ENCODE assay signal across 10 mouse cellular contexts in genomic region chr2:73351496-73351895, GRCm38 (mm10). TPM values are rescaled to one million over a fixed set of nuclear protein-coding genes. Genes with fewer than 3 reads are reported as not detected.
DNase-seq lines count a peak whose midpoint lies in the region; ATAC-seq and TF ChIP-seq lines count a peak whose summit lies in the region.
"Had no signal": no experiment of that assay in that cellular context is flagged by ENCODE, and none has a peak within 500 bp of the region (broad histone marks: within the 10 kb centered on the region; RNA-seq: fewer than 3 reads in every experiment).

No protein-coding gene starts in this region.

- no peak for TF ChIP-seq CTCF in liver, postnatal 0 days (IDR thresholded peaks at IDR 0.05; ENCODE audit: low read depth)

- no peaks in the 10 kb centered on the region for H3K9me3 ChIP-seq in liver, embryonic 15.5 days (replicated peaks)
- no peaks in the 10 kb centered on the region for H3K9me3 ChIP-seq in liver, postnatal 0 days (ENCODE audit: low read length)
- no peaks in the 10 kb centered on the region for H3K9me3 ChIP-seq in stomach, embryonic 16.5 days (replicated peaks; ENCODE audit: control insufficient read depth, low read length)
- H3K9me3 ChIP-seq in neural tube, embryonic 15.5 days (replicated peaks): no peaks in the 10 kb centered on the region
- H3K9me3 ChIP-seq: hindbrain, embryonic 15.5 days; neural tube, embryonic 13.5 days had no signal

- H3K36me3 ChIP-seq in liver, embryonic 15.5 days (replicated peaks): peaks cover 37% of the 10 kb centered on the region
- no peaks in the 10 kb centered on the region for H3K36me3 ChIP-seq in liver, postnatal 0 days (replicated peaks; ENCODE audit: insufficient read depth, low read length)
- H3K36me3 ChIP-seq in stomach, embryonic 16.5 days (ENCODE audit: control insufficient read depth, insufficient read depth, low read length): no peaks in the 10 kb centered on the region
- H3K36me3 ChIP-seq in neural tube, embryonic 15.5 days: peaks cover 8% of the 10 kb centered on the region

- 63% methylated on average over 5 of the region's 5 CpGs for WGBS in liver, embryonic 15.5 days (ENCODE audit: insufficient replicate concordance)
- 67% methylated on average over 5 of the region's 5 CpGs for WGBS in liver, postnatal 0 days (ENCODE audit: insufficient replicate concordance)
- WGBS in stomach, embryonic 16.5 days: 27% methylated on average over 5 of the region's 5 CpGs
- WGBS in neural tube, embryonic 15.5 days: 56% methylated on average over 5 of the region's 5 CpGs

- intact Hi-C loops in heart, postnatal 25 days (cut with DNase I): no loop called here

- no peaks in the 10 kb centered on the region for H3K27me3 ChIP-seq in liver, embryonic 15.5 days
- H3K27me3 ChIP-seq in liver, postnatal 0 days (ENCODE audit: insufficient read depth, low read length): no peaks in the 10 kb centered on the region
- no peaks in the 10 kb centered on the region for H3K27me3 ChIP-seq in stomach, embryonic 16.5 days (ENCODE audit: control insufficient read depth, insufficient read depth, low read length)
- no peaks in the 10 kb centered on the region for H3K27me3 ChIP-seq in neural tube, embryonic 15.5 days (replicated peaks)
- H3K27me3 ChIP-seq: hindbrain, embryonic 15.5 days; neural tube, embryonic 13.5 days had no signal

- TF ChIP-seq EP300 in liver, postnatal 0 days (IDR thresholded peaks at IDR 0.05; ENCODE audit: low read depth): no peak

- H3K27ac ChIP-seq in liver, embryonic 15.5 days (replicated peaks): 0 out of 2 replicates have a peak overlapping the region, but pooled peaks have one; percentile 6
- no peak overlapping the region for H3K27ac ChIP-seq in liver, postnatal 0 days (ENCODE audit: low read depth)
- H3K27ac ChIP-seq in stomach, embryonic 16.5 days (ENCODE audit: low read length): no peak overlapping the region
- no peak overlapping the region for H3K27ac ChIP-seq in neural tube, embryonic 15.5 days (replicated peaks)
- H3K27ac ChIP-seq: hindbrain, embryonic 15.5 days; neural tube, embryonic 13.5 days had no signal

- ATAC-seq in liver, embryonic 15.5 days (ENCODE audit: insufficient read depth): no peak
- no peak for ATAC-seq in liver, postnatal 0 days
- ATAC-seq in stomach, embryonic 16.5 days (ENCODE audit: insufficient read depth, low FRiP score): no peak
- ATAC-seq in neural tube, embryonic 15.5 days (ENCODE audit: low FRiP score): no peak

- DNase-seq in heart, adult 11 months: peak; percentile 89
- no peak for DNase-seq in heart, postnatal 25 days (ENCODE audit: low spot score)
- no peak for DNase-seq in liver, postnatal 0 days
- peak; percentile 37 for DNase-seq in kidney, postnatal 10 days
- no peak for DNase-seq in thymus, postnatal 14 days

- H3K4me1 ChIP-seq in liver, embryonic 15.5 days (replicated peaks): peaks cover 10% of the 10 kb centered on the region; the same call in 1 of the 2 replicates
- no peaks in the 10 kb centered on the region for H3K4me1 ChIP-seq in liver, postnatal 0 days (ENCODE audit: insufficient read depth)
- peaks cover 5% of the 10 kb centered on the region for H3K4me1 ChIP-seq in stomach, embryonic 16.5 days (ENCODE audit: control insufficient read depth, insufficient read depth, low read length)
- 0 out of 2 replicates have a peak, but pooled peaks cover 3% of the 10 kb centered on the region for H3K4me1 ChIP-seq in neural tube, embryonic 15.5 days

- no peak overlapping the region for H3K4me2 ChIP-seq in liver, embryonic 15.5 days
- H3K4me2 ChIP-seq in liver, postnatal 0 days (ENCODE audit: low read depth, low read length): no peak overlapping the region
- H3K4me2 ChIP-seq in stomach, embryonic 16.5 days (ENCODE audit: low read depth, low read length): peak overlapping the region; percentile 38
- H3K4me2 ChIP-seq in neural tube, embryonic 15.5 days: no peak overlapping the region
- H3K4me2 ChIP-seq: hindbrain, embryonic 15.5 days; neural tube, embryonic 13.5 days had no signal

- no peak overlapping the region for H3K4me3 ChIP-seq in liver, embryonic 15.5 days (replicated peaks)
- no peak overlapping the region for H3K4me3 ChIP-seq in liver, postnatal 0 days (ENCODE audit: low read depth, low read length)
- H3K4me3 ChIP-seq in stomach, embryonic 16.5 days (replicated peaks; ENCODE audit: low read length): 0 out of 2 replicates have a peak overlapping the region, but pooled peaks have one; percentile 9
- H3K4me3 ChIP-seq in neural tube, embryonic 15.5 days (replicated peaks): no peak overlapping the region
- H3K4me3 ChIP-seq: hindbrain, embryonic 15.5 days; neural tube, embryonic 13.5 days had no signal

- H3K9ac ChIP-seq in liver, embryonic 15.5 days: no peak overlapping the region
- H3K9ac ChIP-seq in liver, postnatal 0 days (replicated peaks): no peak overlapping the region
- H3K9ac ChIP-seq in stomach, embryonic 16.5 days (ENCODE audit: low read length): no peak overlapping the region
- no peak overlapping the region for H3K9ac ChIP-seq in neural tube, embryonic 15.5 days (replicated peaks)
- H3K9ac ChIP-seq: hindbrain, embryonic 15.5 days had no signal

RNA-seq across cellular contexts. Expression of gene Gpr155, which starts 34.9 kb away (rescaled TPM):
- total RNA-seq in heart, postnatal 25 days (2021): 10 to 100 TPM in 1 of 2 experiments, 1 to 10 TPM in 1; 9.9 to 12.3 TPM
- polyA plus RNA-seq in liver, embryonic 15.5 days (2015; fragmentation: Nextera tagmentation; extraction: Ambion mirVana): 6.4 and 7.3 TPM in 2 replicates
- polyA plus RNA-seq in liver, postnatal 0 days (2015; fragmentation: Nextera tagmentation; extraction: Ambion mirVana): 3.4 TPM in 2 replicates
- 6.5 and 7.7 TPM in 2 replicates for polyA plus RNA-seq in stomach, embryonic 16.5 days (2015; fragmentation: Nextera tagmentation; extraction: Ambion mirVana)
- polyA plus RNA-seq in neural tube, embryonic 15.5 days (2015; fragmentation: Nextera tagmentation; extraction: Ambion mirVana): 14.3 and 15.6 TPM in 2 replicates

RNA-seq across cellular contexts. Expression of gene Cir1, which starts 39.0 kb away (rescaled TPM):
- 10 to 100 TPM; 13.4 to 14.7 TPM for total RNA-seq in heart, postnatal 25 days (2021)
- polyA plus RNA-seq in liver, embryonic 15.5 days (2015; fragmentation: Nextera tagmentation; extraction: Ambion mirVana): 14.1 and 17.4 TPM in 2 replicates
- polyA plus RNA-seq in liver, postnatal 0 days (2015; fragmentation: Nextera tagmentation; extraction: Ambion mirVana): 18.4 and 21.4 TPM in 2 replicates
- polyA plus RNA-seq in stomach, embryonic 16.5 days (2015; fragmentation: Nextera tagmentation; extraction: Ambion mirVana): 16.2 and 22.4 TPM in 2 replicates
- 23.1 and 26.9 TPM in 2 replicates for polyA plus RNA-seq in neural tube, embryonic 15.5 days (2015; fragmentation: Nextera tagmentation; extraction: Ambion mirVana)

RNA-seq across cellular contexts. Expression of gene Scrn3, which starts 39.1 kb away (rescaled TPM):
- 10 to 100 TPM; 19.0 to 21.7 TPM for total RNA-seq in heart, postnatal 25 days (2021)
- polyA plus RNA-seq in liver, embryonic 15.5 days (2015; fragmentation: Nextera tagmentation; extraction: Ambion mirVana): 27.9 and 28.5 TPM in 2 replicates
- polyA plus RNA-seq in liver, postnatal 0 days (2015; fragmentation: Nextera tagmentation; extraction: Ambion mirVana): 20.5 and 21.9 TPM in 2 replicates
- polyA plus RNA-seq in stomach, embryonic 16.5 days (2015; fragmentation: Nextera tagmentation; extraction: Ambion mirVana): 14.7 and 16.1 TPM in 2 replicates
- polyA plus RNA-seq in neural tube, embryonic 15.5 days (2015; fragmentation: Nextera tagmentation; extraction: Ambion mirVana): 9.8 TPM in 2 replicates

Comparison
In these comparisons a context has a peak if more than half of its experiments do, and no peak if none do; other contexts are left out.
1. DNase-seq: peak in heart, adult 11 months (single experiment) and kidney, postnatal 10 days (single experiment); none in heart, postnatal 25 days (single experiment), liver, postnatal 0 days (single experiment) and thymus, postnatal 14 days (single experiment).